22 mouse cellular contexts compared by ENCODE assay signal in the genomic region with DNA sequence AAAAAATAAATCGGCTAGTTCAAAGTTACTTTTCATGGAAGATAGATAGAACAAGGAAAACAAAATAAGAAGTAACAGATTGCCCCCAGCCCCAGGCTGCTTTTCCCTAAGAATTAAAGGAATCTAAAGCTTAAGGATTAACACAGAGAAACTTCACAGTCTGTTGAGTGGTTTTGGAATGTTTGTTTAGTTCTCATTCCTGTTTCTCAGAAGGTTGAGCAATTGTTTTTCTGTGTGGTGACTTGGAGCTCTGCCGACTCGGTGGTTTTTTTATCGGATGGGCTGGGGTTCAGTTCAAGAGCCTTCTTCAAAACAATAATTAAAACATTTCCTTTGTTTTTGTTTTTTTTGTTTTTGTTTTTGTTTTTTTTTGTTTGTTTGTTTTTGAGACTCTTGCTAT.
DNase-seq lines count a peak whose midpoint lies in the region; ATAC-seq and TF ChIP-seq lines count a peak whose summit lies in the region.
"Had no signal": no experiment of that assay in that cellular context is flagged by ENCODE, and none has a peak within 500 bp of the region (broad histone marks: within the 10 kb centered on the region; RNA-seq: fewer than 3 reads in every experiment).

No protein-coding gene starts in this region.

- H3K4me1 ChIP-seq in lung, embryonic 14.5 days (ENCODE audit: insufficient read depth), result no peaks in the 10 kb centered on the region
- H3K4me1 ChIP-seq in midbrain, embryonic 15.5 days, result peaks cover 4% of the 10 kb centered on the region
- no peaks in the 10 kb centered on the region; the same call in 1 of the 2 replicates for H3K4me1 ChIP-seq in hindbrain, embryonic 14.5 days (replicated peaks; ENCODE audit: control insufficient read depth, insufficient read depth, low read length)
- H3K4me1 ChIP-seq: heart, embryonic 13.5 days; hindbrain, embryonic 15.5 days; intestine, embryonic 15.5 days; liver, embryonic 13.5 days had no signal

- ATAC-seq in lung, embryonic 14.5 days (ENCODE audit: insufficient read depth), result no peak
- ATAC-seq in midbrain, embryonic 15.5 days (replicated peaks), result no peak
- no peak for ATAC-seq in hindbrain, embryonic 14.5 days (ENCODE audit: low FRiP score)
- ATAC-seq: intestine, embryonic 15.5 days had no signal

- H3K4me2 ChIP-seq in lung, embryonic 14.5 days, result no peak overlapping the region
- no peak overlapping the region for H3K4me2 ChIP-seq in midbrain, embryonic 15.5 days
- H3K4me2 ChIP-seq in hindbrain, embryonic 14.5 days (replicated peaks), result no peak overlapping the region
- H3K4me2 ChIP-seq: forebrain, embryonic 12.5 days; heart, embryonic 13.5 days; hindbrain, embryonic 15.5 days; intestine, embryonic 15.5 days; liver, embryonic 13.5 days; midbrain, embryonic 12.5 days; neural tube, embryonic 13.5 days had no signal

- no peak overlapping the region for H3K27ac ChIP-seq in lung, embryonic 14.5 days (ENCODE audit: low read depth)
- no peak overlapping the region for H3K27ac ChIP-seq in midbrain, embryonic 15.5 days
- H3K27ac ChIP-seq in hindbrain, embryonic 14.5 days, result no peak overlapping the region
- H3K27ac ChIP-seq: embryonic facial prominence, embryonic 10.5 days; heart, embryonic 13.5 days; hindbrain, embryonic 15.5 days; intestine, embryonic 15.5 days; liver, embryonic 13.5 days; neural tube, embryonic 13.5 days had no signal

- no peak overlapping the region for H3K4me3 ChIP-seq in lung, embryonic 14.5 days (ENCODE audit: low read depth, low read length)
- H3K4me3 ChIP-seq in midbrain, embryonic 15.5 days, result no peak overlapping the region
- no peak overlapping the region for H3K4me3 ChIP-seq in hindbrain, embryonic 14.5 days (replicated peaks; ENCODE audit: low read length)
- H3K4me3 ChIP-seq: embryonic facial prominence, embryonic 10.5 days; forebrain, embryonic 12.5 days; heart, embryonic 13.5 days; hindbrain, embryonic 15.5 days; intestine, embryonic 15.5 days; liver, embryonic 13.5 days; midbrain, embryonic 12.5 days; neural tube, embryonic 13.5 days had no signal

- H3K9ac ChIP-seq in lung, embryonic 14.5 days, result no peak overlapping the region
- H3K9ac ChIP-seq in midbrain, embryonic 15.5 days, result no peak overlapping the region
- no peak overlapping the region for H3K9ac ChIP-seq in hindbrain, embryonic 14.5 days
- H3K9ac ChIP-seq: forebrain, embryonic 12.5 days; heart, embryonic 13.5 days; hindbrain, embryonic 15.5 days; intestine, embryonic 15.5 days; liver, embryonic 13.5 days; midbrain, embryonic 12.5 days; neural tube, embryonic 13.5 days had no signal

- no peaks in the 10 kb centered on the region for H3K27me3 ChIP-seq in lung, embryonic 14.5 days (ENCODE audit: insufficient read depth, low read length)
- no peaks in the 10 kb centered on the region for H3K27me3 ChIP-seq in midbrain, embryonic 15.5 days (replicated peaks)
- H3K27me3 ChIP-seq in hindbrain, embryonic 14.5 days (ENCODE audit: control insufficient read depth, insufficient read depth, low read length), result no peaks in the 10 kb centered on the region
- H3K27me3 ChIP-seq: forebrain, embryonic 12.5 days; heart, embryonic 13.5 days; hindbrain, embryonic 15.5 days; intestine, embryonic 15.5 days; liver, embryonic 13.5 days; neural tube, embryonic 13.5 days had no signal

- H3K9me3 ChIP-seq in lung, embryonic 14.5 days (ENCODE audit: low read depth, low read length), result no peaks in the 10 kb centered on the region
- H3K9me3 ChIP-seq in midbrain, embryonic 15.5 days, result no peaks in the 10 kb centered on the region
- no peaks in the 10 kb centered on the region for H3K9me3 ChIP-seq in hindbrain, embryonic 14.5 days (ENCODE audit: control insufficient read depth, low read length)
- H3K9me3 ChIP-seq: embryonic facial prominence, embryonic 10.5 days; forebrain, embryonic 12.5 days; G1E; heart, embryonic 13.5 days; hindbrain, embryonic 15.5 days; intestine, embryonic 15.5 days; liver, embryonic 13.5 days; midbrain, embryonic 12.5 days had no signal

- WGBS in lung, embryonic 14.5 days, result 46% methylated on average over 4 of the region's 4 CpGs
- WGBS in midbrain, embryonic 15.5 days, result 57% methylated on average over 4 of the region's 4 CpGs
- 91% methylated on average over 4 of the region's 4 CpGs for WGBS in hindbrain, embryonic 14.5 days

- no peak for TF ChIP-seq CTCF in lung, embryonic 14.5 days (IDR thresholded peaks at IDR 0.05; ENCODE audit: low read depth)

- H3K36me3 ChIP-seq in lung, embryonic 14.5 days (ENCODE audit: insufficient read depth), result no peaks in the 10 kb centered on the region
- H3K36me3 ChIP-seq in midbrain, embryonic 15.5 days (replicated peaks), result no peaks in the 10 kb centered on the region
- no peaks in the 10 kb centered on the region for H3K36me3 ChIP-seq in hindbrain, embryonic 14.5 days (replicated peaks; ENCODE audit: control insufficient read depth, insufficient read depth)
- H3K36me3 ChIP-seq: embryonic facial prominence, embryonic 10.5 days; forebrain, embryonic 12.5 days; G1E; heart, embryonic 13.5 days; hindbrain, embryonic 15.5 days; intestine, embryonic 15.5 days; liver, embryonic 13.5 days; midbrain, embryonic 12.5 days; neural tube, embryonic 13.5 days had no signal

- peak; percentile 7 for DNase-seq in kidney, adult 11 months
- DNase-seq in kidney, adult 9 months, result no peak
- DNase-seq in kidney, postnatal 10 days, result peak; percentile 17
- peak; percentile 49 for DNase-seq in lung, embryonic 14.5 days
- DNase-seq in lung, postnatal 4 days, result peak; percentile 30 to 52
- no peak for DNase-seq in hindbrain, embryonic 14.5 days (ENCODE audit: low spot score)
- DNase-seq in spleen, adult 12 weeks (ENCODE audit: low spot score), result no peak
- DNase-seq: adrenal gland, postnatal 36 days; cerebellum, adult 18-20 months; gastrocnemius, postnatal 14 days; heart, postnatal 36 days; liver, embryonic 13.5 days; thymus, postnatal 25 days had no signal

Comparison
In these comparisons a context has a peak if more than half of its experiments do, and no peak if none do; other contexts are left out.
1. DNase-seq: peak in kidney, adult 11 months (single experiment), kidney, postnatal 10 days (single experiment), lung, embryonic 14.5 days (single experiment) and lung, postnatal 4 days (2 of 2); none in kidney, adult 9 months (single experiment), hindbrain, embryonic 14.5 days (single experiment) and spleen, adult 12 weeks (single experiment).